Mouse (Mus musculus): ENCODE results near the gene Lmo2. TPM values are rescaled to one million over a fixed set of nuclear protein-coding genes. Genes with fewer than 3 reads are reported as not detected.
"Not testable (repeated sequence)": the region's sequence is repeated elsewhere in the genome, so short reads cannot be mapped to it uniquely, and the experiment has no call there.

The Lmo2 gene
- polyA plus RNA-seq, 1 experiment from 2014 or later: 48.1 TPM

DNA sequence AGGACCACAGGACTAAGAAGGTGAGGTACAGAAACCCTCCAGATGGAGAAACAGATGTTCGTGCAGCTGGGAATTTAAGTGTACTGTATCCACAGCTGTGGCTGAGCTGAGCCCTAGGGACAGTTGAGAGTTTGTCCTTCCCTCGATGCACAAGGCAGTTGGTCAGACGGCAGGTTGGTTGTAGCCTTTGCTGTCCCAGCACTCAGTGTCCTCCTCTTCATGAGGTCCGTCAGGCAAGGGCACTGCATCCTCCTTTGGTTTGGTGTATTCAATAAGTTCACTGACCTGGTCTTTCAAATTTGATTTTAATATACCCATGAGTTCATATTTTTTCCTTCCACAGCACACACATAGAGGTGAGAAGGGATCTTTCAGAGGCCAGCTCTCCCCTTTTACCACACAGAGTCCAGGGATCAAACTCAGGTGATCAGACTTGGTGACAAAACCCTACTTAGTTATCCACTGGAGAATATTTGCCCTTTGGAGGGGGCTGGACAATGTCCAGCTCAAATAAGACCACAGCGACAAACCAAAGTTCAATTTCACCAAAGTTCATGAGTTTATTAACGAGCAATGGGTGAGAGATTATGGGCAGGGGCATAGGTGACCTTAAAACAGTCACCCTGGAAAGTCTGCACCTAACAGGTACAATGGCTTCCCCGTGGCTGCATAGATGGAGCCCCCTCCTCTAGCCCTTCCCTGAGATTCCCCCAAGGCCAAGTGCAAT lies 50.2 kb downstream of the Lmo2 start:
- Histone ChIP-seq H3K27me3 (ENCODE audit: control insufficient read depth, insufficient read depth, low read length) (no peaks in the 10 kb centered on the region), H3K4me3 (replicated peaks; ENCODE audit: low read length) (no peak overlapping the region), H3K36me3 (replicated peaks; ENCODE audit: control insufficient read depth, insufficient read depth) (no peaks in the 10 kb centered on the region), H3K4me2 (replicated peaks) (no peak overlapping the region), H3K9ac (no peak overlapping the region), H3K9me3 (ENCODE audit: control insufficient read depth, low read length) (no peaks in the 10 kb centered on the region), H3K27ac (no peak overlapping the region), H3K4me1 (replicated peaks; ENCODE audit: control insufficient read depth, insufficient read depth, low read length) (no peaks in the 10 kb centered on the region)
- ATAC-seq (ENCODE audit: low FRiP score) (no peak), DNase-seq (ENCODE audit: low spot score) (no peak)
- 83% methylated on average over 7 of the region's 7 CpGs for WGBS

DNA sequence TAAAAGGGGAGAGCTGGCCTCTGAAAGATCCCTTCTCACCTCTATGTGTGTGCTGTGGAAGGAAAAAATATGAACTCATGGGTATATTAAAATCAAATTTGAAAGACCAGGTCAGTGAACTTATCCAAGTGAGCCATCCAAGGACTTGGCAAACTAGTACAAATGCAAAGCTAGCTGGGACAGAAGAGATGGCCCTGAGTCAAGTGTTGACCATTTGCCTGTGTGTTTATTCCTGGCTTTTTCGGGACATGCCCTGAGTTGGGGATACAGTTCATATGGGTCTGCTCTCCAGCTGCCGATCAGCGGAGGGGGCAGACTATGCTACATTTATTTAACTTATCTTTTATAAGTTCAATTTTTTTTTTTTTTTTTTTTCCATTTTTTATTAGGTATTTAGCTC lies 51.1 kb downstream of the Lmo2 start:
- not testable (repeated sequence) for H3K4me1 ChIP-seq (replicated peaks; ENCODE audit: control insufficient read depth, insufficient read depth, low read length); H3K36me3 ChIP-seq (replicated peaks; ENCODE audit: control insufficient read depth, insufficient read depth); H3K27me3 ChIP-seq (ENCODE audit: control insufficient read depth, insufficient read depth, low read length); ATAC-seq (ENCODE audit: low FRiP score); H3K27ac ChIP-seq; DNase-seq (ENCODE audit: low spot score); H3K4me2 ChIP-seq (replicated peaks); H3K9ac ChIP-seq; H3K9me3 ChIP-seq (ENCODE audit: control insufficient read depth, low read length); H3K4me3 ChIP-seq (replicated peaks; ENCODE audit: low read length)
- WGBS: 95% methylated on average over 3 of the region's 3 CpGs

DNA sequence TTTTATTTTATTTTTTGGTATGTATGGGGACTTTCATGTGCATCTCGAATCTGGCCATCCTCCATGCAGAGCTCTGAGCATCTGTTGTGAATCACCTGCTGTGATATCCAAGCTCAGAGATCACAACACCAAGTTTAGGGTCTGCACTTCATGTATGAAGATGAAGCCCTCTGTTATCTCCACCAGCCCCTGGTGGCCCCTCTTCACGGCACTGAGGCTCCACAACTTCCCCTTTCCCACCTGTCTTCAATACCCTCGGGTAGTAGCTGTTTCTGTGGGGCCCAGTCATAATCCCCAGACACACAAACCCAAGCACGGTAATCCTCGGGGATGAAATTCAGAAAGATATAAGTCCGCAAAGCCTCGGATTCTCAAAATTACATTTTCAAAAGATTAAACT lies 65.3 kb downstream of the Lmo2 start:
- H3K9ac ChIP-seq: no peak overlapping the region
- H3K4me1 ChIP-seq (replicated peaks; ENCODE audit: control insufficient read depth, insufficient read depth, low read length): peaks cover 5% of the 10 kb centered on the region
- no peak for ATAC-seq (ENCODE audit: low FRiP score)
- H3K4me3 ChIP-seq (replicated peaks; ENCODE audit: low read length): no peak overlapping the region
- no peaks in the 10 kb centered on the region for H3K9me3 ChIP-seq (ENCODE audit: control insufficient read depth, low read length)
- 83% methylated on average over 7 of the region's 7 CpGs for WGBS
- H3K4me2 ChIP-seq (replicated peaks): no peak overlapping the region
- H3K27ac ChIP-seq: no peak overlapping the region
- no peak for DNase-seq (ENCODE audit: low spot score)
- H3K27me3 ChIP-seq (ENCODE audit: control insufficient read depth, insufficient read depth, low read length): no peaks in the 10 kb centered on the region
- H3K36me3 ChIP-seq (replicated peaks; ENCODE audit: control insufficient read depth, insufficient read depth): no peaks in the 10 kb centered on the region

DNA sequence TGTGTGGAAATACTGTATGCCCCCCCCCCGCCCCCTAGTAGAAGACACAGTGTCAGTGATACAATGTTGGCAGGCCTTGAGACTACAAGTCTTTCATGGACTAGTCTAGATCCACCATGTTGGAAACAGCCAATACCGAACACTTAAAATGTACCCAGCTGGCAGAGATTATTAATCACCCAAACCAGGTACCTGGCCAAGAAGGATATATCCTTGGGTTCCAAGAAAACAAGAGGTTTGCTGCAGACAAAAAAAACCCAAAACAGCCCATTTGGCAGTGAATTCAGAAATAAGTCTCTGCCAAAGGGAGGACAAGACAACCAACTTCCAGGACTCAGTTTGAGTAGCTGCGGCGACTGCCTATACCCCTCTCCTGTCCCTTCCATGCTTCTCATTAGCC lies 66.9 kb downstream of the Lmo2 start:
- Histone ChIP-seq H3K27ac (no peak overlapping the region), H3K9ac (no peak overlapping the region), H3K4me2 (replicated peaks) (no peak overlapping the region), H3K27me3 (ENCODE audit: control insufficient read depth, insufficient read depth, low read length) (no peaks in the 10 kb centered on the region), H3K9me3 (ENCODE audit: control insufficient read depth, low read length) (no peaks in the 10 kb centered on the region), H3K4me3 (replicated peaks; ENCODE audit: low read length) (no peak overlapping the region), H3K36me3 (replicated peaks; ENCODE audit: control insufficient read depth, insufficient read depth) (no peaks in the 10 kb centered on the region), H3K4me1 (replicated peaks; ENCODE audit: control insufficient read depth, insufficient read depth, low read length) (peaks cover 18% of the 10 kb centered on the region)
- ATAC-seq (ENCODE audit: low FRiP score): no peak
- WGBS: 92% methylated on average over 4 of the region's 4 CpGs
- no peak for DNase-seq (ENCODE audit: low spot score)

DNA sequence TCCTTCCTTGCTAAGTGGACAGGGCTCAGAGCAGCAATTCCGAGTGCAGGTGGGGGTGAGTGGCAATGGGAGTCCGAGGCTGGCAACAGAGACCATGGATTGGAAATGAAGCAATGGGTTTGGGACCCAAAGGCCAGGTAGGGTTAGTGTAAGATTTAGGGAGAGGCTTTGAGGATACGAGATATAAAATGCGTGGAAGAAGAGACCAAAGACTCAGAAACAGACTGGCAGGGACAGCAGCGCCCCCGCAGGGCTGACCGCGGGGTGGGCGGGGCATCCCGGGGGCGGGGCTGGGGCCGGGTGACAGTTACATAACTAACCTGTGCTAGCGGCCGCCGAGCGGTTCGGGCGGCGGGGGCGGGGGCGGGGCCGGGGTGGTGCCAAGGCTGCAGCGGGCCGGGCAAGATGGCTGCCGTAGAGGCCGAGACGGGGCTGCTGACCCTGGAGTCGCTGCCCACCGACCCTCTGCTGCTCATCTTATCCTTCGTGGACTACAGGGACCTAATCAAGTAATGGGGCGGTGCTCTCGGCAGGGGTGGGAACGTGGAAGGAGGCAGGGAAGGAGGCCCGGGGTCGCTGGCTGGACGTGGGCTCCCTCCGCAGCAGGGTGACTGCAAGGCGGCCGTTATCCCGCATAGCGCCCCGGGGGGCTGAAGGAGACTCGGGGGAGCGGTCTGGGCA lies 69.8 kb downstream of the Lmo2 start, which contains the start of gene Fbxo3:
Fbxo3 (plus strand) TSS at position 264 of the 681 bp plus-strand sequence.
- no peaks in the 10 kb centered on the region for H3K9me3 ChIP-seq (ENCODE audit: control insufficient read depth, low read length)
- H3K4me2 ChIP-seq (replicated peaks): peak within 1 kb of the TSS; percentile 80
- H3K4me3 ChIP-seq (replicated peaks; ENCODE audit: low read length): peak within 1 kb of the TSS; percentile 88
- DNase-seq (ENCODE audit: low spot score) (peak; percentile 64), ATAC-seq (ENCODE audit: low FRiP score) (peak; percentile 96)
- peak within 1 kb of the TSS; percentile 53; the same call in 1 of the 2 replicates for H3K27ac ChIP-seq
- H3K27me3 ChIP-seq (ENCODE audit: control insufficient read depth, insufficient read depth, low read length): no peaks in the 10 kb centered on the region
- H3K36me3 ChIP-seq (replicated peaks; ENCODE audit: control insufficient read depth, insufficient read depth): peaks cover 16% of the 10 kb centered on the region
- peaks cover 26% of the 10 kb centered on the region for H3K4me1 ChIP-seq (replicated peaks; ENCODE audit: control insufficient read depth, insufficient read depth, low read length)
- peak within 1 kb of the TSS; percentile 93 for H3K9ac ChIP-seq
- WGBS: under 1% methylated on average over 43 of the region's 44 CpGs

DNA sequence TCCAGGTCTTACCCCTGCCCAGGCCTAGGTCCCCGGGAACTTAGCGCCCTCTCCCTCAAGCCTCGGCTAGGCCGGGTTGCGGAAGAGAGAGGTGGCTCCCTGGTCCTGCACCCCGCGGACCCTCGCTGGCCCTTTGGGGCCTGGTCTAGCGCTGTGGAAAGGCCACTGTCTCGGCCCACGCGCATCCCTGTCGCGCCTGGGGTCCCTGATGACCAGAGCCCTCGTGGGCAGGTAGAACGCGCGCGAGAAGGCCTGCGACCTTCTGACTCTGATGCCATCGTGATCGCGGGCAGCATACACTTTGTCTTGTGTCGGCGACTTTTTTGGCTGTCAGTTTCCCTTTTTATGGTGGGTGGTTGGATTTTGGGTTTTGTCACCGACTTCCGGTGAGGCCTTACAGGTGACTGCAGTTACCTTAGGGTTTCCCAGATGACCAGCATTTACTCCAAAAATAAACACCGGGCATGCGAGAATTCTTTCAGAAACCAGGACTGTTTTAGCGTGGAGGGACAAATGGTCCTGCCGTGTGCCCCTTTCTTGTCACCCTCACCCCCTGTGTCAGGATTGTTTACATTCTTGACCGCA lies 70.4 kb downstream of the Lmo2 start, which contains the start of gene 4931422A03Rik:
4931422A03Rik (minus strand) TSS at position 223 of the 585 bp plus-strand sequence.
- ATAC-seq (ENCODE audit: low FRiP score) (peak; percentile 49; the same call in 1 of the 2 replicates), DNase-seq (ENCODE audit: low spot score) (no peak)
- no peaks in the 10 kb centered on the region for H3K9me3 ChIP-seq (ENCODE audit: control insufficient read depth, low read length)
- H3K4me2 ChIP-seq (replicated peaks): peak within 1 kb of the TSS; percentile 80
- under 1% methylated on average over 32 of the region's 32 CpGs for WGBS
- peak within 1 kb of the TSS; percentile 53; the same call in 1 of the 2 replicates for H3K27ac ChIP-seq
- H3K27me3 ChIP-seq (ENCODE audit: control insufficient read depth, insufficient read depth, low read length): no peaks in the 10 kb centered on the region
- H3K4me3 ChIP-seq (replicated peaks; ENCODE audit: low read length): peak within 1 kb of the TSS; percentile 88
- peaks cover 26% of the 10 kb centered on the region for H3K4me1 ChIP-seq (replicated peaks; ENCODE audit: control insufficient read depth, insufficient read depth, low read length)
- peaks cover 20% of the 10 kb centered on the region for H3K36me3 ChIP-seq (replicated peaks; ENCODE audit: control insufficient read depth, insufficient read depth)
- H3K9ac ChIP-seq: peak within 1 kb of the TSS; percentile 93

DNA sequence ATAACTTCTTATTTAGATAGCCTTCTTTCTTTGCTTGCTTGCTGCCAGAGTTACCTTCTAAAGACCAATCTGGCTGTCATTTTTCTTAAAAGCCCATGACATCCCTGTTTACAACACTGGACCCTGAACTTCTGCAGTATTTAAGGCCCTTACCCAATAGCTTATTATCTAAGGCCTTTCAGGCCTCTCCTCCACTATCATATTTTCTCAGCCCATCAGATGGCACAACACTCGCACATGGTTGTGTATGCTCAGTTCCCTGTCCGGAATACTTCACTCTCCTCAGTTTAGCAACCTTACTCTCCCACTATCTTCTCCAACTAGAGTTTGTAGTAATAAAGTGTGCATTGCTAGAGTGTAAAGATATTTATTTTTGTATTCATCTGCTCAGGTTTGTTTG lies 71.3 kb downstream of the Lmo2 start:
- no peak for ATAC-seq (ENCODE audit: low FRiP score)
- Histone ChIP-seq H3K27me3 (ENCODE audit: control insufficient read depth, insufficient read depth, low read length) (no peaks in the 10 kb centered on the region), H3K4me3 (replicated peaks; ENCODE audit: low read length) (peak overlapping the region; percentile 88), H3K36me3 (replicated peaks; ENCODE audit: control insufficient read depth, insufficient read depth) (peaks cover 26% of the 10 kb centered on the region), H3K4me1 (replicated peaks; ENCODE audit: control insufficient read depth, insufficient read depth, low read length) (peaks cover 26% of the 10 kb centered on the region), H3K4me2 (replicated peaks) (peak overlapping the region; percentile 80), H3K9me3 (ENCODE audit: control insufficient read depth, low read length) (no peaks in the 10 kb centered on the region), H3K27ac (no peak overlapping the region), H3K9ac (peak overlapping the region; percentile 93; the same call in 1 of the 2 replicates)
- 71% methylated on average over 2 of the region's 2 CpGs for WGBS
- no peak for DNase-seq (ENCODE audit: low spot score)

DNA sequence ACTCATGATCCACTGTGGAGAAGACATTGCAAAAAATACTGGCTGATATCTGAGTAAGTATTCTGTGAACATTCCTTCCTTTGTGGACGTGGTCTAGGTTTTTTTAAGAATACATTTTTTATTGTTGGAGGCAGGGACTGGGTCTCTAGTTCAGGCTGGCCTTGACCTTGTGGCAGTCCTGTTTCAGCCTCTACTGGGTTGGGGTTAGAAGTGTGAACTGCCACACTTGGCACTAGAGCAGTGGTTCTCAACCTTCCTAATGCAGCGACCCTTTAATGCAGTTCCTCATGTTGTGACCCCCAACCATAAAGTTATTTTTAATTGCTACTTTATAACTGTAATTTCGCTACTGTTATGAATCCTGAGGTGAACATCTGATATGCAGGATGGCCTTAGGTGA lies 72.6 kb downstream of the Lmo2 start:
- no peak for ATAC-seq (ENCODE audit: low FRiP score)
- DNase-seq (ENCODE audit: low spot score): no peak
- WGBS: 86% methylated on average over 3 of the region's 3 CpGs
- peaks cover 39% of the 10 kb centered on the region for H3K36me3 ChIP-seq (replicated peaks; ENCODE audit: control insufficient read depth, insufficient read depth)
- H3K4me2 ChIP-seq (replicated peaks): no peak overlapping the region
- H3K27ac ChIP-seq: no peak overlapping the region
- no peaks in the 10 kb centered on the region for H3K27me3 ChIP-seq (ENCODE audit: control insufficient read depth, insufficient read depth, low read length)
- H3K9ac ChIP-seq: no peak overlapping the region
- H3K9me3 ChIP-seq (ENCODE audit: control insufficient read depth, low read length): no peaks in the 10 kb centered on the region
- H3K4me3 ChIP-seq (replicated peaks; ENCODE audit: low read length): no peak overlapping the region
- H3K4me1 ChIP-seq (replicated peaks; ENCODE audit: control insufficient read depth, insufficient read depth, low read length): peaks cover 26% of the 10 kb centered on the region

Measured in hindbrain, embryonic 14.5 days (tissue).